Comparison of ENCODE assay signal across 8 mouse cellular contexts in the genomic region with DNA sequence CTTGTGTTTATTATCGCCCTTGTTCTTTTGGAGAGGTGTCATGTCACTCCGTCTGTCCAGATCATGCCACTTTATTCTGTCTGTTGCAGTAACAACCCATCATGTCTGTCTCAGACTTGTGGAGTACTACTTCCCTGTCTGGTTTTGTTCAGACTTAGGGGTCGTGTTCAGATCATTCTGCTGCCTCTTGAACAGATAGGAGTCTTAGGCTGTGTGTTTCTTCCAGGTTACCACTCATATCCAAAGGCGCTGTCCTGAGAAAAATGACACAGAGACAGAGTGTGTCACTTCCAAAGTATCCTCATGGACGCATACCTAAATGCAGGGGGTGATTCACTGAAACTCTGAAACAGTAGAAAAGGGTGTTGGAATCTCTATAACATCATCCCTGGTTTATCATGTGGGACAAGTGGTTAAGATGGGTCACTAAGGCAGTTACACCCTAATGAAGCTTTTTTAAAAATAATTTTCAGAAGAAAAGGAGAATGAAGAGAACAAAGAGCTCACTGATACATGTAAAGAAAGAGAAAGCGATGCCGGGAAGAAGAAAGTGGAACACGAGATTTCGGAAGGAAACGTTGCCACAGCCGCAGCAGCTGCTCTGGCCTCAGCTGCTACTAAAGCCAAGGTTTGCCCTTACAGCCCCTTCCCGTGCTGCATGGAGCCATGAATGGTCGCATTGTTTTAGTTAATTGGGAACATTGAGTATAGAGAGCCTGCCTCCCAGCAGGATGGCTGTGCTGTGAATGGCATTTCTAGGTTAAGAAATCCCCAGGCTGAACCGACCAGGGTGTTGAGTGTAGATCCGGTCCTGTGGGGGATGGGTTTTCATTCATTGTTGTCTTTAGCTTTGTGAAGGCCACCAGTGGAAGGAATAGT. TPM values are rescaled to one million over a fixed set of nuclear protein-coding genes. Genes with fewer than 3 reads are reported as not detected.
DNase-seq lines count a peak whose midpoint lies in the region; ATAC-seq and TF ChIP-seq lines count a peak whose summit lies in the region.

No protein-coding gene starts in this region.

- H3K4me3 ChIP-seq in forebrain, embryonic 11.5 days (ENCODE audit: low read depth, low read length), result no peak overlapping the region
- no peak overlapping the region for H3K4me3 ChIP-seq in midbrain, embryonic 16.5 days (ENCODE audit: low read depth, low read length)
- no peak overlapping the region for H3K4me3 ChIP-seq in liver, postnatal 0 days (ENCODE audit: low read depth, low read length)

- H3K27me3 ChIP-seq in forebrain, embryonic 11.5 days (ENCODE audit: control insufficient read depth, insufficient read depth, low read length), result no peaks in the 10 kb centered on the region
- no peaks in the 10 kb centered on the region for H3K27me3 ChIP-seq in midbrain, embryonic 16.5 days (ENCODE audit: control insufficient read depth, insufficient read depth, low read depth, low read length)
- H3K27me3 ChIP-seq in liver, postnatal 0 days (ENCODE audit: insufficient read depth, low read length), result no peaks in the 10 kb centered on the region

- no peak for TF ChIP-seq EP300 in liver, postnatal 0 days (IDR thresholded peaks at IDR 0.05; ENCODE audit: low read depth)

- H3K36me3 ChIP-seq in forebrain, embryonic 11.5 days (ENCODE audit: control insufficient read depth, insufficient read depth, low read length), result peaks cover 26% of the 10 kb centered on the region
- peaks cover 19% of the 10 kb centered on the region for H3K36me3 ChIP-seq in midbrain, embryonic 16.5 days (ENCODE audit: control insufficient read depth, insufficient read depth, low read length)
- peaks cover 64% of the 10 kb centered on the region for H3K36me3 ChIP-seq in liver, postnatal 0 days (replicated peaks; ENCODE audit: insufficient read depth, low read length)

- peak overlapping the region; percentile 3; the same call in 1 of the 2 replicates for H3K4me2 ChIP-seq in forebrain, embryonic 11.5 days (ENCODE audit: low read depth, low read length, severe bottlenecking)
- no peak overlapping the region for H3K4me2 ChIP-seq in midbrain, embryonic 16.5 days (ENCODE audit: low read length)
- H3K4me2 ChIP-seq in liver, postnatal 0 days (ENCODE audit: low read depth, low read length), result no peak overlapping the region

- DNase-seq in cerebellum, adult 18-20 months, result peak; percentile 14 to 15
- DNase-seq in forebrain, embryonic 11.5 days (ENCODE audit: low spot score), result peak; percentile 84
- peak; percentile 82 for DNase-seq in layer of hippocampus, adult 9-11 months
- DNase-seq in urinary bladder, postnatal 25 days (ENCODE audit: low spot score), result no peak
- no peak for DNase-seq in liver, postnatal 0 days
- no peak for DNase-seq in adrenal gland, adult 2 months

- H3K9ac ChIP-seq in forebrain, embryonic 11.5 days (ENCODE audit: low read length), result peak overlapping the region; percentile 49; the same call in 1 of the 2 replicates
- H3K9ac ChIP-seq in midbrain, embryonic 16.5 days (ENCODE audit: low read depth, low read length), result 0 out of 2 replicates have a peak overlapping the region, but pooled peaks have one; percentile 14
- H3K9ac ChIP-seq in liver, postnatal 0 days (replicated peaks), result no peak overlapping the region

- WGBS in forebrain, embryonic 11.5 days, result 14% methylated on average over 15 of the region's 15 CpGs
- WGBS in midbrain, embryonic 16.5 days, result 20% methylated on average over 15 of the region's 15 CpGs
- 79% methylated on average over 15 of the region's 15 CpGs for WGBS in liver, postnatal 0 days (ENCODE audit: insufficient replicate concordance)

- no peaks in the 10 kb centered on the region for H3K9me3 ChIP-seq in forebrain, embryonic 11.5 days (ENCODE audit: control insufficient read depth, low read length)
- H3K9me3 ChIP-seq in midbrain, embryonic 16.5 days (replicated peaks; ENCODE audit: control insufficient read depth, low read length, poor library complexity, severe bottlenecking), result no peaks in the 10 kb centered on the region
- H3K9me3 ChIP-seq in liver, postnatal 0 days (ENCODE audit: low read length), result no peaks in the 10 kb centered on the region

- peaks cover 18% of the 10 kb centered on the region; the same call in 1 of the 2 replicates for H3K4me1 ChIP-seq in forebrain, embryonic 11.5 days (replicated peaks; ENCODE audit: control insufficient read depth, insufficient read depth, low read length)
- H3K4me1 ChIP-seq in midbrain, embryonic 16.5 days (ENCODE audit: control insufficient read depth, insufficient read depth, low read length), result peaks cover 10% of the 10 kb centered on the region
- no peaks in the 10 kb centered on the region for H3K4me1 ChIP-seq in liver, postnatal 0 days (ENCODE audit: insufficient read depth)

- no peak for TF ChIP-seq CTCF in liver, postnatal 0 days (IDR thresholded peaks at IDR 0.05; ENCODE audit: low read depth)

- ATAC-seq in cerebellum, adult (ENCODE audit: insufficient number of reproducible peaks, low FRiP score, low TSS enrichment), result no peak
- peak; percentile 97 for ATAC-seq in forebrain, embryonic 11.5 days (replicated peaks; ENCODE audit: low FRiP score)
- ATAC-seq in midbrain, embryonic 16.5 days, result peak; percentile 78
- ATAC-seq in liver, postnatal 0 days, result no peak

- H3K27ac ChIP-seq in forebrain, embryonic 11.5 days (ENCODE audit: low read depth, low read length), result peak overlapping the region; percentile 82
- peak overlapping the region; percentile 73 for H3K27ac ChIP-seq in midbrain, embryonic 16.5 days (ENCODE audit: low read length)
- H3K27ac ChIP-seq in liver, postnatal 0 days (ENCODE audit: low read depth), result no peak overlapping the region

RNA-seq across cellular contexts. Expression of a gene that starts 37.8 kb away (rescaled TPM):
- polyA plus RNA-seq in forebrain, embryonic 11.5 days (2014; fragmentation: Nextera tagmentation; extraction: Ambion mirVana), result 10.9 and 11.3 TPM in 2 replicates
- polyA plus RNA-seq in midbrain, embryonic 16.5 days (2015; fragmentation: Nextera tagmentation; extraction: Ambion mirVana), result 180 and 230 TPM in 2 replicates
- polyA plus RNA-seq in liver, postnatal 0 days (2015; fragmentation: Nextera tagmentation; extraction: Ambion mirVana), result 0.31 and 0.41 TPM in 2 replicates
- 10 to 100 TPM; 18.0 to 19.6 TPM for total RNA-seq in adrenal gland, adult 2 months (2021)
- polyA plus RNA-seq in adrenal gland, adult 2 months (2012; rRNA removed), result 10.8 and 13.9 TPM in 2 replicates

Comparison
In these comparisons a context has a peak if more than half of its experiments do, and no peak if none do; other contexts are left out.
1. DNase-seq: peak in cerebellum, adult 18-20 months (2 of 2), forebrain, embryonic 11.5 days (single experiment) and layer of hippocampus, adult 9-11 months (single experiment); none in urinary bladder, postnatal 25 days (single experiment), liver, postnatal 0 days (single experiment) and adrenal gland, adult 2 months (single experiment).
2. ATAC-seq: peak in forebrain, embryonic 11.5 days (single experiment) and midbrain, embryonic 16.5 days (single experiment); none in cerebellum, adult (single experiment) and liver, postnatal 0 days (single experiment).
3. RNA of a gene that starts 37.8 kb away (polyA plus RNA-seq): 180 to 230 TPM in midbrain, embryonic 16.5 days; 10.8 to 13.9 TPM in adrenal gland, adult 2 months, 10.9 to 11.3 TPM in forebrain, embryonic 11.5 days and 0.31 to 0.41 TPM in liver, postnatal 0 days; every median in the first group is over 10 times any median in the second.